Mouse (Mus musculus) embryo, embryonic 9.5 days (tissue): Measurements from ENCODE around the gene Syt3.

Source experiments
- DNase-seq: peaks from one replicate; pipeline ENCODE4 v3.0.0-alpha.2; 2017; ENCODE audit errors: extremely low spot score

The Syt3 gene

DNA sequence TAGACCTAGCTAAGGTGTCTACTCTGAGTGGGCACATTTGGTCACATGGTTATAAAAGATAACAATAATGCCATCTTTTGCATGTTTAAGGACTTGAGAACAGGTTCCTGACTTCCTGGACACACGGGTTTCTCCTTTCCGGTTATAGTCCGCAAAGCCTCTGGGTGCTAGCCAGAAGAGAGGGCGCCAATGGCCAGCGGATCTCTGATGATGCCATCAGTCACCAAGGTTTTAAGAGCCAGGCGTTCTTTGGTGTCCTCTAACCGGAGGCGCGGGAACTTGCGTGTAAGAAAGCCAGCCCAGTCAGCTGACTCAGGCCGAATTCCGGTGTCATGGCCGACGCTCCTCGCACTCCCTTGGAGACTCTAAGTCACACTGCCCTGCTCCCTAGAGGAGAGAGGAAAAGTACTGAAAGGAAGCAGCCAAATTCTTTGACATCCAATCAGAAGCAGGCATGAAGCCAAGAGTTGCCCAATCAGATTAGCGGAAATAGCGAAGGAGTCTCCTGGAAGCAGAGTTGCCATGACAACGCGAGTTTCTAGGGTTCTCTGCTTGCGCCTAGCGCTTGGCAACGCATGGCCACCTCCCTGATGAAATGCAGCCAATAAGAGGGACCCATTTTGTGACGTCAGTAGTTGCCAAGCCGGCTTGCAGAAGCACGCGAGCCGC lies 21.6 kb downstream of the Syt3 start:
- peak; percentile 96 for DNase-seq

GRCm38 (mm10) chr7:44406015-44406355 lies 22.1 kb downstream of the Syt3 start:
- no peak for DNase-seq

DNA sequence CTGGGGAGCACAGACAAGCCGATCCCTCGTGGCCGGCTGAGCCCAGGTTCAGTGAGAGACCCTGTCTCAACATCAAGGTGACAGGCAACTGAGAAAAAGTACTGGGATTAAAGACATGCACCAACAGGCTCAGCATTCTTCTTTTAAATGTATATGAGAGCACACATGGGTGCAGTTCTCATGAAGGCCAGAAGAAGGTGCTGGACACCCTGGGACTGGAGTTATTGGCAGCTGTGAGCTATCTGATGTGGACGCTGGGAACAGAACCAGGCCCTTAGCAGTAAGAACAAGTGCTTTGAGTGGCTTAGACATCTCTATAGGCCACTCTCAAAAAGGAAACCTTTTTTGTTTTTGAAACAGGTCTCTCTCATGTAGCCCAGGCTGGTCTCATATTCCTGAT lies 27.2 kb downstream of the Syt3 start:
- DNase-seq: no peak

- DNase-seq: no peak
Measured at GRCm38 (mm10) chr7:44413307-44413706, 29.4 kb downstream of the Syt3 start.

DNA sequence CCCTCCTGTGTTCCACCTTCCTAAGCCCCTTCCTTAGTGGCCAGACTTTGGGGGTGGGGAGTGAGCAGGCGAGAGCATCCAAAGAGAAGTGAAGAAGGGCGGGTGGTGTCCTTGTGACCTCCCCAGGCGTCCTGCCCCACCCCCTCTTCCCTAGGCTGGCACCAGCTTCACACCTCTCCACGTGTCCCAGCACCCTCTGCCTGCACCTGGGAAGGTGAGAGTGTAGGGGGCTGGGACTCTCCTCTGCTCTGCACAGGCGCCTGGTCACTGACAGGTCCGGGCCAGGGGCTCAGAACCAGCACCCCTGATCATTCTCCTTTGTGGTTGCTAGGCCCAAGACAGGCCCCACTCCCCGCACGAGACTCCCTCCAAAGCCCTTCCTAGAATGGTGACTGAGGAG lies 43.8 kb downstream of the Syt3 start:
- no peak for DNase-seq

DNA sequence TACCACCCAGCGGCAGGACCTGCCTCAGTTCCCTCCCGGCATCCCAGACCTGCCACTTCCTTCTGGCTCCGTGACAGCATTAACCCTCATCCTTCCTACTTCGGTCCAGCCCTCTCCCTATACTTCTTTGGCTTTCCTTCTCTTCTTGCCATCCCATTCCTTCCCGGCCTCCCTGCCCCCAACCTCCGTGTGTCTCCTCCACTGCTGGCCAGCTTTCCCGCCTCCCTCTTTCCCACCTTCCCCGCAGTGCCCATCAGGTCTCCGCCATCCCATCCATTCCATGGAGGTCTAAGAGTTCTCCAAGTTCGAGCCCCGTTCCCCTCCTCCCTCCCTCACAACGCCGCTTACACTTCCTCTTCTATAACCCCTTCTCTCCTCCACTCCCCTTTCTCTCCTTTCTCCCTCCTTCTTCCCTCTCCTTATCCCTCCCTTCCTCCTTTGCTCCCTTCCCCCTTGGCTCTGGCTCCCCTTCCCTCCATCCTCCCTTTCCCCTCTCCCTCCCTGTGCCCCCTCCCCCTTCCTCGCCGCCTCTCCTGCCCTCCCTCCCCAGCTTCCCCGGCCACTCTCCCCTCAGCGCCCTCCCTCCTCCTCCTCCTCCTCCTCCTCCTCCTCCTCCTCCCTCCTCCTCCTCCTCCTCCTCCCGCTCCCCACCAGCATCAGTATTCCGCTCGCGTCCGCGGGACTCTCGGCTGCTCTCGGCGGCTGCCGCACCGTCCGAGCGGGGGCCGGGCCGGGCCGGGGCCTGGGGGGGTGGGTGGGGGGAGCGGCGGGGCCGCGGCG lies 44.5 kb downstream of the Syt3 start:
- peak; percentile 65 for DNase-seq

DNA sequence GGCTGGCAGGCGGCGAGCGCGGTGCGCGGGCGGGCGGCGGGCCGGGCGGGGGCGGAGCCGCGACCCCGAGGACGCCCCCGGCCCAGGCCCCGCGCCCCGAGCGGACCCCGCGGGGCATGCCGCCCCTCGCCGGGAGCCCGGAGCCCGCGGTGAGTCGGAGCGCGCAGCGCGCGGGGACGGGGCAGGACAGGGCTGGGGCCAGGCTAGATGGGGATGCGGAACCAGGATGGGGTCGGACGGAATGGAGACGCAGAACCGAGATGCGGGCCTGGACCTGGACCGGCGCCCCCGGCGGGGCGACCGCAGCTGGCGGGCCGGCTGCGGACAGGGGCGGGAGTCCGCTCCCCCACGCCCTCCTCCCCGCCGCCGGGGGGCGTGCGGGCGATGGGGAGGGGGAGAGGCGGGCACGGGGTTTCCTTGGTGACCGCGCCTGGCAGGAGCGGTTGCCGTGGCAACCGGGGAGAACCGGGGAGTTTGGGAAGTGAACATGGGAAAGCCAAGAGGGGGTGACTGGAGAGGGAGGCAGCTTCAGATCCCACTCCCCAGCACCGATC lies 45.1 kb downstream of the Syt3 start, which contains the start of gene Lrrc4b:
Gene Lrrc4b (plus strand): TSS at position 51 of the 554 bp plus-strand sequence.
- peak; percentile 72 for DNase-seq

DNA sequence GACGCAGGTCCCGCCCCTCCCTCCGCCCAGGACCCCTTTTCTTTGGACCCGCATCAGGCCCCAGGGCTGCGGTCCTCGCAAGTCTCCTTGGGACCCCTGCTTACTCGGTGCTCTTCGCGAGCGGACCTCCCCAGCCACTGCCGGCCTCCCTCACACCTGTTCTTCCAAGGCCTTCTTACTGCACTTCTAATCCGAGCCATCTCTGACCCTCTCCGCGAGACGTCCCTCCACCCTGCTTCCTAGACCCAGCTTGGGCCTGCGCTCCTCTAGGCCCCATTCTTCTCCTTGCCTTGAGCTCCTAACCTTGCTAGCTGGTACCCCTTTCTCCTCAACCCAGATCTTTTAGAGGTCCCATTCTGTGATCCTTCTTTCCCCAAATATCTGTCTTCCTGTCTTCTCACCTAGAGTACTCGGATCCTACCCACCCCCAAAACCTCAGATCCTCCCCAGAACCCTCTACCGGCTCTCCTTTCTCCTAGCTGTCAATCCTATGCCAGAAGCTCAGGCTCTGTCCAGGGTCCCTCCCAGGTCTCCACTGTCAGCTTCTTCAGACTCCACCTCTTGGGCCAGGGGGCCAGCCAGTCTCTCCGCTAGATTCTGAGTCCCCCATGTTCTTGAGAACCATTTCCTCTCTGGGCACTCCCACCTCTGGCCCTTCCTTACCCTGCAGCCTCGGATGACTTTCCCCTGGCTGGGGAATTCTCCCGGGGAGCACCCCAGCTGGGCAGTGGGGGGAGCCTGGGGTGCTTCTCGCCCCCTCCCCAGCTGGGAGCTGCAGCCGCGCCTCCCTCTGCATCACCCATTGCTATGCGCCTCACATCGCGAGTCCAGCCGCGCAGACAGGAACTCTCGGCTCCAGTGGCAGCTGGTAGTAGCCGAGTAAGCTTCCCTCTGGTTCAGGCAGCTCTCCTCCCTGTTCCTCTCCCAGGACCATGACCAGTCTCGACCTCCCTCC lies 45.9 kb downstream of the Syt3 start:
- DNase-seq: no peak

DNA sequence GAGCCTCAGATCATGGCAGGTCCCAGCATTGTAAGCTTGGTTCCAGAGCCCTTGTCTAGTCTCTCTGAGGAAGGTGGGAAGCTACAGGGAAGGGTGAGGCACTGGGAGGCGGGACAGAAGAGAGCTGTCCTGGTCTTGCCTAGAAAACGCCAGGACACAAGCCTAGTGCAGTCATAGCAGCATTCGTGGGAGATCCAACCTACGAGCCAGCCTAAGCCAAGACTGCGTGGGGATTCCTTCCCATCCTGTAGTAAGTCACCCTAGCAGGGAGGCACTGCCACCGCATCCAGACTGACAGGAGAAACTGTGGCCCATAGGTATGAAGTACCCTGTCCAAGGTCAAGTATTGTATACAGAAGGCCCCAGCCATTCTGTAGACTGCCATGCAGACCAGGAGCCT lies 48.6 kb downstream of the Syt3 start:
- DNase-seq: no peak

DNA sequence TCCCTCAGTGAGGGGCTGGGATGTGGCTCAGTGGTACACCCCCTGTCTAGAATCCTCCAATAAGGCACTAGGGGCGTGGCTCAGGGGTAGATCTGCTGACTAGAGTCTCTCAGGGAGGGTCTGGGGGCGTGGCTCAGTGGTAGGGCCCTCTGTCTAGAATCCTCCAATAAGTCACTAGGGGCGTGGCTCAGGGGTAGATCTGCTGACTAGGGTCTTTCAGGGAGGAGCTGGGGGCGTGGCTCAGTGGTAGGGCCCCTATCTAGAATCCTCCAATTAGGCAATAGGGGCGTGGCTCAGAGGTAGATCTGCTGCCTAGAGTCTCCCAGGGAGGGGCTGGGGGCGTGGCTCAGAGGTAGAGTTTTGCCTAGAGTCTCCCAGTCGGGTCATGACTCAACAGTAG lies 49.5 kb downstream of the Syt3 start:
- DNase-seq: peak; percentile 72

DNA sequence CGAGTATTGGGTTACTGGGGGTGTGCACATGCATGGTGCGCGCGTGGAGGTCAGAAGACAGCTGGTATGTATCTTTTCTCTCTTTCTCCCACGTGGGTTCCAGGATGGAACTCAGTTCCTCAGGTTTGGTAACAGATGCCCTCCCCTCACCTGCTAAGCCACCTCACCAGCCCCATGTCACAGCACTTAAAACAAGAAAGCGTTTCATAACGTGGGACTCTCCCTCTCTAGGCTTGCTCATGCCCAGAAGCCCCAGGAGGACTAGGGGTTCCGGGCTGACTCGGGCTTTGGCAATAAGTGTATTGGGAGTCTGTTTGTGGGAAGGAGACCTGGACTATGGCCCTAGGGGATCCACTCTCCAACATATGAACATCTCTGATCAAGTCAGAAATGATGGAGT lies 50.2 kb downstream of the Syt3 start:
- no peak for DNase-seq

DNA sequence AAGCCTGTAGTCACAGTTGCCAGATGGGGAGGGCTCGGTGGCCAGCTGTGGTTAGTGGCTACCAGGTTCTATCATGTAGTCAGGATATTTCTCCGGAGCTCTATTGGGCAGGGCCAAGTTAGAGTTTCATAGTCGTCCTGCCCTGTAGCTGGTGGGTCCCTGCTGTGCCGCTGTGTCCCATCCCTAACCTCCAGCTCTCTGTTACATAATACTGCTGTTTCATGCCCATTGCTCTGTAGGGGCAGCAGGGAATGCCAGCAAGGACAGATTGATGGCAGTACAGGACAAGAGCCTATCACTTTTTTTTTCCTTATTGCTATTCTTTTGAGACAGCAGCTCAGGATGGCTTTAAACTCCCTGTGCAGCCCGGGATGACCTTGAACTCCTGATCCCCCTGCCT lies 51.9 kb downstream of the Syt3 start:
- no peak for DNase-seq

DNA sequence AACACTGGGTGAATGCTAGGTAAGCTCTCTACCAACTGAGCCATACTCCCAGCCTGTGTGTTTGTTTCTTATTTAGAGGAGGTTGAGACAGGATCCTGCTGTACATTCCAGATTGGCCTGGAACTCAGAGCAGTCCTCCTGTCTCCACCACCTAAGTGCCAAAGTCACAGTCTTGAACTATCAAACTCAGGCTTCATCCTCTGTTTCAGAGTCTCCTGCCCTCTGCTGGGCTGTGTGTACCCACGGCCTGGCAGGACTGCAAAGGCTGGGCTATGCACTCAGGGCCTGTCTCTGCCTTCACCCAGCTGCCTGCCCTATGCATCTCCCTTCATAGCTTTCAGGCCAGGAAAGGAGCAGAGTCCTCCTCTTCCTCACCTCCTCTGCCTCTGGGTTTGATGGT lies 52.4 kb downstream of the Syt3 start:
- DNase-seq: no peak

DNA sequence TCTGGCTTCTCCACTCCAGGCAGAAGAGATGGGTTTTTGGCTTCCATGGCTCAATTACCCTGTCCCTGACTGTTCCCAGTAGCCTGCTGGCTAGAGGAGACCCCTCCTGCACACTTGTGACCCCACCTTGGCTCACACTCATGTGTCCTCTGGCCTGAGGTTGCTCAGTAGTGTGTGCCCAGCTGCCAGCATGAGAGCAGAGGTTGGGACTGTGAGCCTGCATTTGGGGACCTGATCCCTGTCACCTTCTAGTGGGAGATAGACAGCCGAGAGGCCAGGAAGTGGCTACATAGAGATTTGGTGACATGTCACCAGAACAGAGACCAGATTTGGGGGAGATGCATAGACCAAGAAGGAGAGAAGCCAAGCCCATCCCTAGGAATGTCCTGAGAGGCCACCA lies 53.3 kb downstream of the Syt3 start:
- DNase-seq: no peak

DNA sequence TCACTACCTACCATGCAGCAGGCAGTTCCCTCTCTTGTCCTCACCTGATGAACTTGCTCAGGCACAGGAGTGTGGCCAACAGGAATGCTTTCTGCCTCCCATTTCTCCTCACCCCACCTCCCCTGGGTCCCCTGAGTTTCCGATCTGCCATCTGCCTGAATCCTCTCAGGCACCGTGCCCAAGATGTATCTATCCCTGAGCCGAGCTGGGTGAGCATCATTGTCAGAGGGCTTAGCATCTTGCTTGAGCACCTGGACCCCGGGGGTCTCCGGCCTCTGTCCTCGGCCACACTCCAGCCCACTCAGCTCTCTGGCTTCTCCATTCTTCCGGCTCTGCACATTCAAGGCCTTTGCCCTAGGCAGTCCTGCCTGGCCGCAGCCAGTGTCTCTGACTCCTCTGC lies 54.0 kb downstream of the Syt3 start:
- DNase-seq: no peak

DNA sequence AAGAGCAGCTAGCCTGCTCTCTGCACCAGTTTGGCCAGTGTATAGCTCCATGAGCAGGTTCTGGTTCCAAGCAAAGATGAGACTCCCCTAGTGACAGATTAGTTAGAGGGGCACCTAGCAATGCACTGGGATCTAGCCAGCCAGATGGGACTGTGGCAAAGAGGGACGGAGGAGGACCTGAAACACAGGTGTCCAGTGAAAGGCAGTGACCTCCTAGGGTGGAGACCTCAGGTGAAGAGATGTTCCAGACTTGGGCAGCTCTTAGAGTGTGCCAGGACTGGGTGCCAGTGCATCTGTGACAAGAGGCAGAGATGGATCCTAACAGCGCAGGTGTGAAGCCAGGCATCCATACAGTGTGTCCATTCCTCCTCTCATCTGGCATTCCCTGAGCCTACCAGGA lies 55.8 kb downstream of the Syt3 start:
- DNase-seq: no peak

DNA sequence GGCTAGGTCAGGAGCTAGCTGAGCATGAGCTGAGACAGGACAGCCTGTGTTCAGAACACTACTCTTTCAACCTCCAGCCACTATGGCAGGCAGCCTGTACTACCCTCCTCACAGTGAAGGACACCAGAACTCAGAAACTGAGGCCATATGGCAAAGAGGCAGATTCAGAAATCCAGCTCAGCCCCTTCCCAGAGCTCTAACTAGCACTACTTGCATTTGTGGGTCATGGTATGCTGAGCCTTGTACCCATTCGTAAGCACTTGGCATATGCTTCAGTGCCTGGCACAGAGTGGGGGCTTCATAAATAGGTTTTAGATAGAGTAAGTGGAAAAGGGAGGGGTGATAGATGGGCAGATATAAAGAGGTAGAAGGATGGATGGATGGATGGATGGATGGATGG lies 56.6 kb downstream of the Syt3 start:
- DNase-seq: no peak

DNA sequence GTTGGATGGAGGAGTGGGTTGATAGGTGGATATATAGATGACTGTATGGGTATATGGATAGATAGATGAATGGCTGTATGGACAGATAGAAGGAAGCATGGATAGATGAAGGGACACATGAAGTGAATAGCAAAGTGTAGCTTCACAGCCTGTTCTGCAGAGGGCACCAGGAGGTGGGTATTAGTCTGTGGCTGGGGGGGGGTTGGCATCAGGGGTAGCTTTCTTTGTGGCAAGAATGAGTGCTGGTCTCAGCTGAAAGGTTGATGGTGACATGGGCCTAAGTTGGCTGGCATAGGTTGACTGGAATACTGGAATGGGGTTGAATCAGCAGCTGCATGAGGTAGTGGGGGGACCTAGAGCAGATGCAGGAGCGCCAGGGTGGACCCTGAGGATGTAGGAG lies 57.3 kb downstream of the Syt3 start:
- DNase-seq: no peak

DNA sequence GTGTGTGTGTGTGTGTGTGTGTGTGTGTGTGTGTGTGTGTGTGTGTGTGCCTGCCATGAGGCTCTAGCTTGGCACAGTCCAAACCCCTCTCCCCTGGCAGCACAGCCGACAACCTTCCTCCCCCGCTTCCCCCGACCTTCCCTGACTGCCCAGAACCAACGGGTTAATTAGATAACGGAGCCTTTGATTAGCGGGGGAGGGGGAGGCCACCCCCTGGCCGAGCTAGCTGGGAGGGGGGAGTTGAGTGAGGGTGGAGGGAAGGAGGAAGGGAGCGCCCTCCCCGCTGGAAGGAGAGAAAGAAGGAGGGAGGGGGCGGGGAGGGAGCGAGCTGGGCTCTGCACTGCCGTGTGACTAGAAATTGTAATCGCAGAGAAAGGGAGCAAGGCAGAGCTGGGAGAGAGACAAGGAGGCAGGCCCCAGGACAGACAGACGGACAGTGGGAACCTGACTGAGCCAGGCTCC lies 57.8 kb downstream of the Syt3 start:
- peak; percentile 54 for DNase-seq

DNA sequence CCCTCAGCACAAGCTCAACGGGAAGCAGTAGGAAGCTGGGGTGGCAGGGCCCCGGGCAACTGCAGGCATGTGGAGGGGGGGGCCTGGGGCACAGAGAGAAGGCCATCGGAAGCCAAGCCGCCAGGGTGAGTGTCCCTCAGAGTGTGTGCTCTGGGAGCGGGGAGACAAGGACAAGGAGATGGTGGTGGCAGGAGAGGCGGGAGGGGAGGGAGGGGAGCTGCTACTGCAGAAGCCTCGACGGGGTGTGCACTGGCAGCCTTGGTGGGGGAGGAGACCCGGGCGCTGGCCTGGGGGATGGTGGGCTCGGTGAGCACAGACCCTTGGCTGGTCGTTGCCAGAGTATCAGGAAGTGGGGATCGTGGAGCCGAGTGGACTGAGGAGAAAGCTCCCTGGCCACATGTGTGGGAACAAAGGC lies 58.5 kb downstream of the Syt3 start:
- peak; percentile 53 for DNase-seq

DNA sequence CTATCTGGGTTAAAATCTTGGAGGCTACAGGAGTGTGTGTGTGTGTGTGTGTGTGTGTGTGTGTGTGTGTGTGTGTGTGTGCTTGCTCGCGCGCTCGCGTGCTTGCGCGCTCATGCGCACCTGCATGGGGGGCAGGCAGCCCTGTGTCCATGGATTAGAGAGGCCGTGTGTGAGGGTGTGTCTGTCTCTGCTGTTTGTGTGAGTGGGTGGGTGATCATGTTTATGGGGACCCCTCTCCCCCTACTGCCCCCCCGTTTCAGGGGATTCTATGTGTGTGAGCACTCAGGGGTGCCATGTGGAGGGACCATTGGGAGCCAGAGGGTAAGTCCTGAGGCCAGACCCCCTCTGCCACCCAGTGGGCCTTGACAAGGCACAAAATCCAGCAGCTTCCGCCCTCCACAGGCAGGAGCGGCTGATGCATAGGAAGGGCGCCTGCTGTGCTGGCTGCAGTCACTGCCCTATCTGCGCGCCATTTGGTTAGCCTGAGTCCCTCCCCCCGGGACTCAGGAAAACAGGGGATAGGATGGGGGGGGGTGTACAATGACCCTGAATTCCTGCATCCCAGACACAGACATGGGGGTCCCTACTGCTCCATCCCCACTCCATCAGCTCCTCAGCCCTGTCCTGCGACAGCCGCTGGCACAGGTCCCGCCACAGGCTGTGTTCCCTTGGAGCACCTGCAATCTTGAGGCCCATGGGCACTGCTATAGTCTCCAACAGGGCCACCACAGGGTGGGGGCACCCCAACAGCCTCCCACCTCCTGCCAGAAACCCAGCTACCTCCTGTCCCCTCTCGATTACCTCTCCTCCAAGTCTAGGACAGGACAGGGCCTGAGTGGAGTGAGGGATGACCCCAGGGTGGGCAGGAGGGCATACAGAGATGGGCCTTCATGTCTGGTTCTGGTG lies 59.6 kb downstream of the Syt3 start:
- no peak for DNase-seq
